Mouse (Mus musculus) liver, adult 2 months (tissue): ENCODE data around the gene Dhx30.

Experiments used
- CTCF ChIP-seq: fragments of 200-500 bp; IDR thresholded peaks from 2 replicates; pipeline ENCODE4 v1.5.1; 2011; ENCODE audit warnings: low read depth, low read length, control low read depth
- POLR2A ChIP-seq: fragments of 200-500 bp; IDR thresholded peaks from 2 replicates; pipeline ENCODE4 v1.6.1; 2011; ENCODE audit warnings: low read length, control low read depth; ENCODE audit not compliant: insufficient read depth; ENCODE audit errors: extremely low read depth

DNA sequence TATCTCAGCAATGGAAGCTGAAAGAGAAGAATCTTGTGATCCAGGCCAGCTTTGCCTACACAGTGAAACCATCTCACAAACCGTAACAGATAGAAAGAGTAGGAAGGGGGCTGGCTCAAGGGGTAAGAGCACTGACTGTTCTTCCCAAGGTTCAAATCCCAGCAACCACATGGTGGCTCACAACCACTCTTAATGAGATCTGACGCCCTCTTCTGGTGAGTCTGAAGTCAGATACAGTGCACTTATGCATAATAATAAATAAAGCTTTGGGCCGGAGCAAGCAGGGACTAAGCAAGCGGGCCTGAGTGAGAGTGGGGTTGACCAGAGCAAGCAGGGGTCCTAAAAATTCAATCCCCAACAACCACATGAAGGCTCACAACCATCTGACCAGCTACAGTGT lies 24.3 kb downstream of the Dhx30 start:
- TF ChIP-seq CTCF: no peak
- no peak for TF ChIP-seq POLR2A
